Mouse (Mus musculus) lung, embryonic 14.5 days (tissue): ENCODE data around the gene Itk. TPM values are rescaled to one million over a fixed set of nuclear protein-coding genes. Genes with fewer than 3 reads are reported as not detected.
A peak's percentile ranks its signal among the peaks of the same experiment; 100 is the strongest.

Experiments
- ATAC-seq: fragments of 200-750 bp; cut with Nextera tagmentation; 2 replicates; pipeline ENCODE4 v1.8.0; 2017; ENCODE audit warnings: mild to moderate bottlenecking, moderate TSS enrichment, moderate library complexity; ENCODE audit not compliant: insufficient read depth
- DNase-seq: peaks from one replicate; pipeline ENCODE4 v3.0.0-alpha.2; 2015
- H3K27ac ChIP-seq: fragments of 300-500 bp; sonication (generic); 2 replicates; pipeline ENCODE4 v1.5.1; 2014; ENCODE audit warnings: low read depth, mild to moderate bottlenecking, moderate library complexity
- H3K27me3 ChIP-seq: fragments of 300-500 bp; sonication (generic); 2 replicates; pipeline ENCODE4 v1.6.1; 2014; ENCODE audit warnings: low read length, control low read depth; ENCODE audit not compliant: insufficient read depth
- H3K36me3 ChIP-seq: fragments of 300-500 bp; sonication (generic); 2 replicates; pipeline ENCODE4 v1.6.1; 2014; ENCODE audit warnings: control low read depth; ENCODE audit not compliant: insufficient read depth
- H3K4me1 ChIP-seq: fragments of 300-500 bp; sonication (generic); 2 replicates; pipeline ENCODE4 v1.6.1; 2014; ENCODE audit warnings: antibody characterized with exemption, control low read depth; ENCODE audit not compliant: insufficient read depth
- H3K4me2 ChIP-seq: fragments of 300-500 bp; sonication (generic); 2 replicates; pipeline ENCODE4 v1.6.1; 2014; ENCODE audit warnings: mild to moderate bottlenecking
- H3K4me3 ChIP-seq: fragments of 300-500 bp; sonication (generic); 2 replicates; pipeline ENCODE4 v1.5.1; 2014; ENCODE audit warnings: low read depth, low read length
- H3K9ac ChIP-seq: fragments of 300-500 bp; sonication (generic); 2 replicates; pipeline ENCODE4 v1.6.1; 2014
- H3K9me3 ChIP-seq: fragments of 300-500 bp; sonication (generic); 2 replicates; pipeline ENCODE4 v1.6.1; 2016; ENCODE audit warnings: low read depth, low read length, control low read depth
- CTCF ChIP-seq: IDR thresholded peaks from 2 replicates; pipeline ENCODE4 v1.5.1; 2016; ENCODE audit warnings: antibody characterized with exemption, low read depth
- WGBS: fragments of 180-500 bp; shearing (Covaris S2); extraction: QIAGEN DNeasy Blood & Tissue Kit; methylation state at CpG from one replicate; pipeline ENCODE4 v1.1.7; 2014; 5-methylcytosine and 5-hydroxymethylcytosine counted together
- polyA plus RNA-seq: library from polyadenylated mRNA; unstranded; fragments of >200 nt; fragmentation: Nextera tagmentation; extraction: Ambion mirVana; gene quantifications from 2 replicates; pipeline ENCODE4 v1.2.1, GENCODE M21; 2014

Gene Itk
- polyA plus RNA-seq, 1 experiment from 2014 or later = 0.08 TPM

DNA sequence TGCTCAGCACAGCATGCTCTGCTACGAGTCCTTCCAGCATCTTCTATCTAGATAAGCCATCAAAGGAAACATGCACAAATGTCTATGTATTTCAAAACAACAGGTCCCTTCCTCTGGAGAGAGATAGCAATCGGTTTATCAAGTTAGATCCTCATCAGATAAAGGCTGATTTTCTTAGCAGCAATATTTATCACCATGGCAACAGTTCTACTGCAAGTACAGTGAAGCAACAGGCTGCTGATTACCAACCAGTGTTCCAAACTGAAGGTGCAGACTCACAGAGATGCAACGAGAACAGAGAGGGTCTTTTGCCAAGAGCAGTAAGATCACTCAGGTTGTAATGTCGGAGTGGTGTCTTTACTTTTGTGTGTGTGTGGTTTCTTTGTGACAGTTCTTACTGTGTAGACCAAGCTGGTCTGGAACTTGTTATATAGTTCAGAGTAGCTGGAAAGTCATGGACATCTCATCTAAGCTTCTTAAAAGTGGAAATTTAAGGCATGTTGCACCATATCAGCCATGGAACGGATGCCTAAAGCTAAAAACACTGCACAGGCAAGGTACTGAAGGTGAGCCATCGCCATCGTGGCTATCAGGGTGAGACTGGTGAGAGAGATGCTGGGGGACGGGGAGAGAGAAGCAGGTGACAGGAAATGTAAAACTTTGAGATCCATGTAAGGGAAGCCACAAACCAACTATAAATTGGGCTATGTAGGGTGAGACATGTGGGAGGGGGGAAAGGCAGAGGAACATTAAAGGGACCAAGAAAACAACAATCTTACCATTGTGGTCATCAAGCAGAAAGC lies 32.0 kb upstream of the Itk start:
- H3K4me2 ChIP-seq = no peak overlapping the region
- no peaks in the 10 kb centered on the region for H3K9me3 ChIP-seq
- H3K4me1 ChIP-seq = no peaks in the 10 kb centered on the region
- no peak for DNase-seq
- no peak overlapping the region for H3K4me3 ChIP-seq
- no peak overlapping the region for H3K27ac ChIP-seq
- H3K36me3 ChIP-seq = no peaks in the 10 kb centered on the region
- H3K27me3 ChIP-seq = no peaks in the 10 kb centered on the region
- ATAC-seq = no peak
- H3K9ac ChIP-seq = no peak overlapping the region
- no peak for TF ChIP-seq CTCF
- 68% methylated on average over 8 of the region's 8 CpGs for WGBS

DNA sequence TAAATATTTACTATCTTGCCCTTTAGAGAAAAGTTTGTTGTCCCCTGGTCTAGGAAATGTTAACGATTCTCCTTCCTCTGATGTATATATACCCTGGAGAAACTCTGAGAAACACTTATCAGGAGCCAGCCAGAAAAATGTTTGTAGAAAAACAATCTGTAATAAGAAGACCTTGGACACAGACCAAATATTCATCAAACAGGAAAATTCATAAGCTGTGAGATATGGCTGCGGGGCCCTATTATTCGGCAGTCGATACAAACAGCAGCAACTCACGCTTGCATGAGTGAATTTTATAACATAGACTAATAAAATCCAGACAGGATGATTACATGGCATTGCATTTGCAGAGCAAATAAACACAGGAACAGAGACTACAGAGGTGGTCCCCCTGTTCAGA lies 29.5 kb upstream of the Itk start:
- no peaks in the 10 kb centered on the region for H3K9me3 ChIP-seq
- TF ChIP-seq CTCF = no peak
- H3K9ac ChIP-seq = no peak overlapping the region
- H3K27me3 ChIP-seq = no peaks in the 10 kb centered on the region
- ATAC-seq (no peak), DNase-seq (peak; percentile 65)
- H3K27ac ChIP-seq = no peak overlapping the region
- no peaks in the 10 kb centered on the region for H3K36me3 ChIP-seq
- 39% methylated on average over 5 of the region's 5 CpGs for WGBS
- no peaks in the 10 kb centered on the region for H3K4me1 ChIP-seq
- no peak overlapping the region for H3K4me3 ChIP-seq
- no peak overlapping the region for H3K4me2 ChIP-seq

DNA sequence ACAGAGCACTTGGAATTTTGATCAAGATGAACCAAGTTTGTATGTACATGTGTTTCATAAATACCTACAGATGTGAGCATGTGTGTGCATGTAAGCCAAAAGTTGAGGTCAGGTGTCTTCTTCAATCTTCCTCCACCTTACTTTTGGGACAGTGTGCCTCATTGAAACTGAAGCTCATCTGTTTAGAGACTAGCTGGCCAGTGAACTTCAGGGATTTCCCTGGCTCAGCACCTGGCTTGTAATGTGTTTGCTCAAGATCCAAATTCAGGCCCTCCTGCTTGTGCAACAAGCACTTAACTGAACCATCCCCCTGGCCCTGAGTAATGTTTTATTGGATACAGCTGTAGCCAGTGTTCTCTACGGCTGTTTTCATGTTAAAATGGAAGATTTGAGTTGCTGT lies 29.1 kb upstream of the Itk start:
- ATAC-seq (no peak), DNase-seq (no peak)
- 27% methylated on average over 1 of the region's 1 CpGs for WGBS
- Histone ChIP-seq H3K27ac (no peak overlapping the region), H3K36me3 (no peaks in the 10 kb centered on the region), H3K4me2 (no peak overlapping the region), H3K9me3 (no peaks in the 10 kb centered on the region), H3K4me3 (no peak overlapping the region), H3K27me3 (no peaks in the 10 kb centered on the region), H3K4me1 (no peaks in the 10 kb centered on the region), H3K9ac (no peak overlapping the region)
- no peak for TF ChIP-seq CTCF

DNA sequence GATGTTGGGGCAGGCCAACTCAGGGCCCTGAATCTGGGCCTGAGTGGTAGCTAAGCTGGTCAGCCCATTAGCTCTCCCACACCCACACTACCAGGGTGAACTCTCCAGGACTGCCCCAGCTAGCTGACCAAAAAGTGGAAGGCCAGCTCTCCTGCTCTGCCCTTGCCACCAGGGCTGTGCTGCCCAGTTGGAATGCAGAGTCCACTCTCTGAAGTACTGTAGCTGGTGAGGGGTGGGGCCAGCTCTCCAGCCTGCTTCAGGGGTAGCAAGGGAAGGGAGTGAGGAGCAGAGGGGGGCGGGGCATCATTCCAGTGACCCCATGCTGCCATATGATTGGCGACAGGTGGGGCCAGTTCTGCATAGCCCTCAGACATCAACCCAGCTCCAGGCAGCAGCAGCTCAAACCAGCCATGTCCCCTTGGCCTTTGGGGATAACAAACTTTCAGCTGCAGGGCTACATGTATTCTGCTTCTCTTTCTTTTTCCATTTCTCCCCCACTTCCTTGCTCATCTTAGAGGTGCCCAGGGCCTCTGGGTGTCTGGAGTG lies 20.8 kb upstream of the Itk start:
- no peaks in the 10 kb centered on the region for H3K4me1 ChIP-seq
- H3K36me3 ChIP-seq = no peaks in the 10 kb centered on the region
- no peak overlapping the region for H3K4me3 ChIP-seq
- H3K9ac ChIP-seq = no peak overlapping the region
- no peak for TF ChIP-seq CTCF
- no peak; the same call in 1 of the 2 replicates for ATAC-seq
- no peak overlapping the region for H3K4me2 ChIP-seq
- H3K27me3 ChIP-seq = no peaks in the 10 kb centered on the region
- H3K27ac ChIP-seq = no peak overlapping the region
- 44% methylated on average over 2 of the region's 2 CpGs for WGBS
- no peak for DNase-seq
- no peaks in the 10 kb centered on the region for H3K9me3 ChIP-seq

DNA sequence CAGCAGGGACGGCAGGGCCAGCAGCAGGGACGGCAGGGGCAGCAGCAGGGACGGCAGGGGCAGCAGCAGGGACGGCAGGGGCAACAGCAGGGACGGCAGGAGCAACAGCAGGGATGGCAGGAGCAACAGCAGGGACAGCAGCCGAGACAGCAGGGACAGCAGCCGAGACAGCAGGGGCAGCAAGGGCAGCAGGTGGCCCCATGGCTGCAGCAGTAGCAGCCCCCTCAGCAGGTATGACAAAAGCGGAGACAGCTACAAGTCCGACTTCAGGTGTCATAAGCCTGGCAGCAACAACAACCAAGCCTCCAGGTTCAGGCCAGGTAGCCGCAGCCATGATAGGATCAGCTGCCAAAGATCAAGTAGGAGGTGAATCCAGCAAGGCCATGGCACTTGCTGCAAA lies 17.4 kb upstream of the Itk start:
- ATAC-seq = no peak

DNA sequence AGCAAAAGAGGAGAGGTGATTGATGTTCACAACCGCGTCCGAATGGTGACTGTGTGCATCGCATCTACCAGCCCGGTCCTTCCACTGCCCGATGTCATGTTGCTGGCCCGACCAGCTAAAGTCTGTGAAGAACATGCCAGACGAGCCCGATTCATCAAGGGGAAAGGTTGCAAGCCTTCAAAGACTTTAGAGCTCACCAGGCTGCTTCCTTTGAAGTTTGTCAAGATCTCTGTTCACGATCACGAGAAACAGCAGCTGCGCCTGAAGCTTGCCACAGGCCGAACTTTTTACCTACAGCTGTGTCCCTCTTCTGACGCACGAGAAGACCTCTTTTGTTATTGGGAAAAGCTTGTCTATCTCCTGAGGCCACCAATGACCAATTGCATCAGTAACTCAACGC lies 15.7 kb upstream of the Itk start:
- 71% methylated on average over 16 of the region's 16 CpGs for WGBS
- no peaks in the 10 kb centered on the region for H3K36me3 ChIP-seq
- no peak overlapping the region for H3K27ac ChIP-seq
- TF ChIP-seq CTCF = no peak
- no peaks in the 10 kb centered on the region for H3K4me1 ChIP-seq
- no peaks in the 10 kb centered on the region for H3K27me3 ChIP-seq
- H3K4me2 ChIP-seq = no peak overlapping the region
- ATAC-seq = no peak
- DNase-seq = no peak
- no peak overlapping the region for H3K9ac ChIP-seq
- no peak overlapping the region for H3K4me3 ChIP-seq
- no peaks in the 10 kb centered on the region for H3K9me3 ChIP-seq

More for the DNA sequence above, 17.4 kb upstream of the Itk start:
- DNase-seq = no peak
- Histone ChIP-seq H3K36me3 (no peaks in the 10 kb centered on the region), H3K9ac (no peak overlapping the region), H3K4me1 (no peaks in the 10 kb centered on the region), H3K4me2 (no peak overlapping the region), H3K27me3 (no peaks in the 10 kb centered on the region), H3K4me3 (no peak overlapping the region), H3K27ac (no peak overlapping the region), H3K9me3 (no peaks in the 10 kb centered on the region)
- 29% methylated on average over 10 of the region's 10 CpGs for WGBS
- TF ChIP-seq CTCF = no peak

DNA sequence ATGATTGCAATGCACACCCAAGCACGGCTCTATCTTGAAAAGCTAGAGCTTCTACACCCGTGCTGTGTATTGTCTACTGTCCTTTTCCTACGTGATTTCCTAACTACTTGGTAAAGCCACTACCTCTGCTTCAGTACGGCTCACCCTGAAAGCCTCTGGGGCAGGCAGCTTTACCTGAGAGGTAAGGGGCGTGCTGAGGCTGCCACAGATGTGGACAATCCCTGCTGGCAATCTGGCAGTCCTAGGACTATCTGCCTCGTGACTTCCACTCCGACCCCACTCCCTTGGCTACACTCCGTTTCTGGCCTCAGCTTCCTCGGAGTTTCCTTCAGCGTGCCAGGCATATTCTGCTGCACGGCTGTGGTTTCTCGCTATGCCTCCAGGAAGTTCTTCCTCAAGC lies 12.2 kb upstream of the Itk start:
- WGBS = 66% methylated on average over 12 of the region's 12 CpGs
- ATAC-seq = no peak
- H3K27ac ChIP-seq = no peak overlapping the region

More for the DNA sequence above, 12.2 kb upstream of the Itk start:
- no peak overlapping the region for H3K4me2 ChIP-seq
- TF ChIP-seq CTCF = no peak
- no peaks in the 10 kb centered on the region for H3K36me3 ChIP-seq
- H3K27me3 ChIP-seq = no peaks in the 10 kb centered on the region
- no peak for DNase-seq
- H3K4me3 ChIP-seq = no peak overlapping the region
- H3K4me1 ChIP-seq = no peaks in the 10 kb centered on the region
- no peak overlapping the region for H3K9ac ChIP-seq
- no peaks in the 10 kb centered on the region for H3K9me3 ChIP-seq
